Mouse (Mus musculus) kidney, embryonic 14.5 days (tissue): Measurements from ENCODE around the gene Snx15. TPM values are rescaled to one million over a fixed set of nuclear protein-coding genes. Genes with fewer than 3 reads are reported as not detected.

ENCODE experiments used
- ATAC-seq: fragments of 200-750 bp; cut with Nextera tagmentation; 2 replicates; pipeline ENCODE4 v1.8.0; 2017; ENCODE audit warnings: moderate number of reproducible peaks, mild to moderate bottlenecking, moderate TSS enrichment, moderate library complexity; ENCODE audit not compliant: low FRiP score, low TSS enrichment
- H3K27ac ChIP-seq: fragments of 300-500 bp; sonication (generic); 2 replicates; pipeline ENCODE4 v1.5.1; 2014; ENCODE audit warnings: low read depth, mild to moderate bottlenecking, low read length, moderate library complexity, mixed read lengths
- H3K27me3 ChIP-seq: fragments of 300-500 bp; sonication (generic); 2 replicates; pipeline ENCODE4 v1.6.1; 2014; ENCODE audit warnings: mild to moderate bottlenecking, low read length; ENCODE audit not compliant: control insufficient read depth, insufficient read depth
- H3K36me3 ChIP-seq: fragments of 300-500 bp; sonication (generic); 2 replicates; pipeline ENCODE4 v1.6.1; 2014; ENCODE audit warnings: low read length, mixed read lengths; ENCODE audit not compliant: control insufficient read depth, insufficient read depth
- H3K4me1 ChIP-seq: fragments of 300-500 bp; sonication (generic); 2 replicates; pipeline ENCODE4 v1.6.1; 2014; ENCODE audit warnings: low read length, mixed read lengths; ENCODE audit not compliant: control insufficient read depth, insufficient read depth
- H3K4me2 ChIP-seq: fragments of 300-500 bp; sonication (generic); replicated peaks from 2 replicates; pipeline ENCODE4 v1.6.1; 2014; ENCODE audit warnings: low read depth, mild to moderate bottlenecking, low read length
- H3K4me3 ChIP-seq: fragments of 300-500 bp; sonication (generic); 2 replicates; pipeline ENCODE4 v1.5.1; 2014; ENCODE audit warnings: mild to moderate bottlenecking, low read length
- H3K9ac ChIP-seq: fragments of 300-500 bp; sonication (generic); 2 replicates; pipeline ENCODE4 v1.6.1; 2014; ENCODE audit warnings: low read depth, mild to moderate bottlenecking, low read length, moderate library complexity
- H3K9me3 ChIP-seq: fragments of 300-500 bp; sonication (generic); 2 replicates; pipeline ENCODE4 v1.6.1; 2016; ENCODE audit warnings: low read length; ENCODE audit not compliant: control insufficient read depth
- WGBS: fragments of 180-500 bp; shearing (Covaris S2); extraction: QIAGEN DNeasy Blood & Tissue Kit; methylation state at CpG from one replicate; pipeline ENCODE4 v1.1.7; 2014; 5-methylcytosine and 5-hydroxymethylcytosine counted together
- polyA plus RNA-seq: library from polyadenylated mRNA; unstranded; fragments of >200 nt; fragmentation: Nextera tagmentation; extraction: Ambion mirVana; gene quantifications from 2 replicates; pipeline ENCODE4 v1.2.1, GENCODE M21; 2014

Snx15 gene
- polyA plus RNA-seq, 1 experiment from 2014 or later = 29.6 TPM

GRCm38 (mm10) chr19:6069851-6070250 lies 58.3 kb downstream of the Snx15 start:
- 94% methylated on average over 10 of the region's 10 CpGs for WGBS

More at GRCm38 (mm10) chr19:6069851-6070250, 58.3 kb downstream of the Snx15 start:
- ATAC-seq = no peak
- H3K9me3 ChIP-seq = no peaks in the 10 kb centered on the region
- no peak overlapping the region for H3K27ac ChIP-seq
- H3K4me3 ChIP-seq = no peak overlapping the region
- no peaks in the 10 kb centered on the region for H3K27me3 ChIP-seq
- peaks cover 47% of the 10 kb centered on the region for H3K36me3 ChIP-seq
- peaks cover 17% of the 10 kb centered on the region for H3K4me1 ChIP-seq
- H3K9ac ChIP-seq = no peak overlapping the region
- H3K4me2 ChIP-seq = no peak overlapping the region

Other genes with a start within 250 kb of the Snx15 start
- 2.9 and 4.0 TPM in 2 replicates for gene Tigd3, start 234.2 kb downstream of the Snx15 start, polyA plus RNA-seq
- gene Dpf2, start 215.3 kb downstream of the Snx15 start, polyA plus RNA-seq = 132 and 167 TPM in 2 replicates
- 10.5 and 10.8 TPM in 2 replicates for gene Cdc42ep2, start 203.5 kb downstream of the Snx15 start, polyA plus RNA-seq
- gene Pola2, start 164.1 kb downstream of the Snx15 start, polyA plus RNA-seq = 74.2 and 95.3 TPM in 2 replicates
- gene Slc22a20, start 142.2 kb downstream of the Snx15 start, polyA plus RNA-seq = not detected in 2 replicates
- gene Capn1, start 112.4 kb downstream of the Snx15 start, polyA plus RNA-seq = 6.3 and 8.6 TPM in 2 replicates
- 23.5 and 32.8 TPM in 2 replicates for gene Syvn1, start 81.7 kb downstream of the Snx15 start, polyA plus RNA-seq
- gene Mrpl49, start 70.5 kb downstream of the Snx15 start, polyA plus RNA-seq = 77.3 and 89.5 TPM in 2 replicates
- gene Fau, start 70.5 kb downstream of the Snx15 start, polyA plus RNA-seq = 839 and 1,033 TPM in 2 replicates
- 38.6 and 44.4 TPM in 2 replicates for gene Znhit2, start 67.1 kb downstream of the Snx15 start, polyA plus RNA-seq
- gene Tm7sf2, start 59.9 kb downstream of the Snx15 start, polyA plus RNA-seq = 22.1 and 24.6 TPM in 2 replicates
- gene Vps51, start 51.1 kb downstream of the Snx15 start, polyA plus RNA-seq = 60.8 and 75.0 TPM in 2 replicates
- gene Tmem262, start 48.3 kb downstream of the Snx15 start, polyA plus RNA-seq = not detected in 2 replicates
- 1.1 and 1.5 TPM in 2 replicates for gene Gm28374, start 46.0 kb downstream of the Snx15 start, polyA plus RNA-seq
- gene Zfpl1, start 43.3 kb downstream of the Snx15 start, polyA plus RNA-seq = 81.0 and 82.3 TPM in 2 replicates
- 43.1 and 53.5 TPM in 2 replicates for gene Cdca5, start 43.3 kb downstream of the Snx15 start, polyA plus RNA-seq
- 0.47 and 1.7 TPM in 2 replicates for gene AC131692.1, start 33.9 kb downstream of the Snx15 start, polyA plus RNA-seq
- 0.44 and 0.60 TPM in 2 replicates for gene Naaladl1, start 22.5 kb downstream of the Snx15 start, polyA plus RNA-seq
- gene Sac3d1, start 9.7 kb downstream of the Snx15 start, polyA plus RNA-seq = 56.1 and 64.4 TPM in 2 replicates
- gene Batf2, start 12.7 kb upstream of the Snx15 start, polyA plus RNA-seq = 0.15 TPM in 1 of 2 replicates, not detected in the other
- 82.6 and 98.8 TPM in 2 replicates for gene Arl2, start 13.2 kb upstream of the Snx15 start, polyA plus RNA-seq
- gene Majin, start 56.1 kb upstream of the Snx15 start, polyA plus RNA-seq = not detected in 2 replicates
- gene Gpha2, start 98.1 kb upstream of the Snx15 start, polyA plus RNA-seq = 0.93 TPM in 1 of 2 replicates, not detected in the other
- gene Ppp2r5b, start 107.6 kb upstream of the Snx15 start, polyA plus RNA-seq = 16.4 and 19.7 TPM in 2 replicates
- 7.2 and 12.4 TPM in 2 replicates for gene Atg2a, start 113.4 kb upstream of the Snx15 start, polyA plus RNA-seq
- gene Ehd1, start 148.4 kb upstream of the Snx15 start, polyA plus RNA-seq = 38.3 and 46.0 TPM in 2 replicates
- 0.89 and 2.0 TPM in 2 replicates for gene Cdc42bpg, start 178.2 kb upstream of the Snx15 start, polyA plus RNA-seq
- gene Men1, start 206.7 kb upstream of the Snx15 start, polyA plus RNA-seq = 46.1 and 49.1 TPM in 2 replicates
- gene Map4k2, start 212.8 kb upstream of the Snx15 start, polyA plus RNA-seq = 12.5 and 12.8 TPM in 2 replicates
- gene Sf1, start 235.4 kb upstream of the Snx15 start, polyA plus RNA-seq = 127 and 183 TPM in 2 replicates